Mouse (Mus musculus): ENCODE measurements around the gene Cebpzos. TPM values are rescaled to one million over a fixed set of nuclear protein-coding genes. Genes with fewer than 3 reads are reported as not detected.

Gene Cebpzos
- polyA plus RNA-seq, 1 experiment, result 25.3 TPM

- TF ChIP-seq USF1 (IDR thresholded peaks at IDR 0.05; ENCODE audit: low read depth) (no peak), MYOG (IDR thresholded peaks at IDR 0.05; ENCODE audit: control insufficient read depth in 1 of 3, insufficient read depth in 1 of 3, insufficient read length in 2 of 3, low read depth in 2 of 3) (no peak), TCF12 (IDR thresholded peaks at IDR 0.05; ENCODE audit: insufficient read depth, poor library complexity, severe bottlenecking) (no peak), POLR2A (IDR thresholded peaks at IDR 0.05; ENCODE audit: insufficient read length, low read depth) (no peak), CEBPB (IDR thresholded peaks at IDR 0.05; ENCODE audit: insufficient read depth, poor library complexity, severe bottlenecking) (no peak), TCF3 (IDR thresholded peaks at IDR 0.05; ENCODE audit: insufficient read length, low read depth) (no peak), POLR2AphosphoS2 (IDR thresholded peaks at IDR 0.05; ENCODE audit: insufficient read length, low read depth) (no peak)
- H3K27me3 ChIP-seq (ENCODE audit: control insufficient read depth, insufficient read depth, insufficient read length), result no peaks in the 10 kb centered on the region
- H3K4me2 ChIP-seq (ENCODE audit: low read depth), result peak overlapping the region; percentile 92
- H3K4me3 ChIP-seq, result peak overlapping the region; percentile 98
- peaks cover 16% of the 10 kb centered on the region for H3K36me3 ChIP-seq (ENCODE audit: control insufficient read depth, insufficient read depth)
- peaks cover 30% of the 10 kb centered on the region for H3K79me2 ChIP-seq (ENCODE audit: control insufficient read depth, insufficient read depth)
- no peak overlapping the region for H3ac ChIP-seq (ENCODE audit: control insufficient read depth, insufficient read length)
Measured at GRCm38 (mm10) chr17:78935857-78936256, 19.6 kb downstream of the Cebpzos start.

- Histone ChIP-seq H3K79me2 (ENCODE audit: control insufficient read depth, insufficient read depth) (peaks cover 30% of the 10 kb centered on the region), H3K4me2 (ENCODE audit: low read depth) (peak within 1 kb of the TSS; percentile 92), H3ac (ENCODE audit: control insufficient read depth, insufficient read length) (peak within 1 kb of the TSS; percentile 8), H3K27me3 (ENCODE audit: control insufficient read depth, insufficient read depth, insufficient read length) (no peaks in the 10 kb centered on the region), H3K4me3 (peak within 1 kb of the TSS; percentile 98), H3K36me3 (ENCODE audit: control insufficient read depth, insufficient read depth) (peaks cover 12% of the 10 kb centered on the region)
- peak; percentile 89 for TF ChIP-seq POLR2AphosphoS2 (IDR thresholded peaks at IDR 0.05; ENCODE audit: insufficient read length, low read depth)
- TF ChIP-seq MYOG (IDR thresholded peaks at IDR 0.05; ENCODE audit: control insufficient read depth in 1 of 3, insufficient read depth in 1 of 3, insufficient read length in 2 of 3, low read depth in 2 of 3), result peak in 1 of 3 experiments; percentile 59
- peak in 1 of 3 experiments; percentile 21 for TF ChIP-seq MYOD1 (IDR thresholded peaks at IDR 0.05; ENCODE audit: control insufficient read depth in 1 of 3, insufficient read length in 2 of 3, low read depth in 2 of 3)
- no peak for TF ChIP-seq TCF3 (IDR thresholded peaks at IDR 0.05; ENCODE audit: insufficient read length, low read depth)
- no peak for TF ChIP-seq CEBPB (IDR thresholded peaks at IDR 0.05; ENCODE audit: insufficient read depth, poor library complexity, severe bottlenecking)
- peak; percentile 92 for TF ChIP-seq POLR2A (IDR thresholded peaks at IDR 0.05; ENCODE audit: insufficient read length, low read depth)
- TF ChIP-seq USF1 (IDR thresholded peaks at IDR 0.05; ENCODE audit: low read depth), result peak; percentile 30
Measured at GRCm38 (mm10) chr17:78936466-78937228, 20.3 kb downstream of the Cebpzos start, which contains the start of the genes Cebpz and Ndufaf7. Cebpz (minus strand) TSS chr17:78937066. Ndufaf7 (plus strand) TSS chr17:78937136.

GRCm38 (mm10) chr17:78937229-78937853, 21.0 kb downstream of the Cebpzos start:
- H3K79me2 ChIP-seq (ENCODE audit: control insufficient read depth, insufficient read depth), result peaks cover 30% of the 10 kb centered on the region
- peaks cover 9% of the 10 kb centered on the region for H3K36me3 ChIP-seq (ENCODE audit: control insufficient read depth, insufficient read depth)
- no peak for TF ChIP-seq USF1 (IDR thresholded peaks at IDR 0.05; ENCODE audit: low read depth)
- peak overlapping the region; percentile 98 for H3K4me3 ChIP-seq
- peak overlapping the region; percentile 8 for H3ac ChIP-seq (ENCODE audit: control insufficient read depth, insufficient read length)
- H3K27me3 ChIP-seq (ENCODE audit: control insufficient read depth, insufficient read depth, insufficient read length), result no peaks in the 10 kb centered on the region
- peak overlapping the region; percentile 87 for H3K4me2 ChIP-seq (ENCODE audit: low read depth)

- Histone ChIP-seq H3K27me3 (ENCODE audit: control insufficient read depth, insufficient read depth, insufficient read length) (no peaks in the 10 kb centered on the region), H3K36me3 (ENCODE audit: control insufficient read depth, insufficient read depth) (peaks cover 9% of the 10 kb centered on the region), H3K79me2 (ENCODE audit: control insufficient read depth, insufficient read depth) (peaks cover 26% of the 10 kb centered on the region), H3K4me2 (ENCODE audit: low read depth) (no peak overlapping the region), H3ac (ENCODE audit: control insufficient read depth, insufficient read length) (no peak overlapping the region), H3K4me3 (no peak overlapping the region)
- TF ChIP-seq MYOD1 (IDR thresholded peaks at IDR 0.05; ENCODE audit: control insufficient read depth in 1 of 3, insufficient read length in 2 of 3, low read depth in 2 of 3), result no peak
- TF ChIP-seq CEBPB (IDR thresholded peaks at IDR 0.05; ENCODE audit: insufficient read depth, poor library complexity, severe bottlenecking), result no peak
- TF ChIP-seq POLR2AphosphoS2 (IDR thresholded peaks at IDR 0.05; ENCODE audit: insufficient read length, low read depth), result no peak
- no peak for TF ChIP-seq USF1 (IDR thresholded peaks at IDR 0.05; ENCODE audit: low read depth)
- no peak for TF ChIP-seq MAX (IDR thresholded peaks at IDR 0.05; ENCODE audit: low read depth)
- TF ChIP-seq SRF (IDR thresholded peaks at IDR 0.05; ENCODE audit: control insufficient read depth, insufficient read length, low read depth), result no peak
- TF ChIP-seq REST (IDR thresholded peaks at IDR 0.05; ENCODE audit: insufficient read depth, insufficient read length), result no peak
- TF ChIP-seq POLR2A (IDR thresholded peaks at IDR 0.05; ENCODE audit: insufficient read length, low read depth), result no peak
- TF ChIP-seq MYOG (IDR thresholded peaks at IDR 0.05; ENCODE audit: control insufficient read depth in 1 of 3, insufficient read depth in 1 of 3, insufficient read length in 2 of 3, low read depth in 2 of 3), result no peak
- TF ChIP-seq E2F4 (IDR thresholded peaks at IDR 0.05; ENCODE audit: insufficient read depth), result no peak
- TF ChIP-seq TCF3 (IDR thresholded peaks at IDR 0.05; ENCODE audit: insufficient read length, low read depth), result no peak
- TF ChIP-seq TCF12 (IDR thresholded peaks at IDR 0.05; ENCODE audit: insufficient read depth, poor library complexity, severe bottlenecking), result no peak
Measured at GRCm38 (mm10) chr17:78938927-78939326, 22.6 kb downstream of the Cebpzos start.

GRCm38 (mm10) chr17:78942579-78942978, 26.3 kb downstream of the Cebpzos start:
- Histone ChIP-seq H3K79me2 (ENCODE audit: control insufficient read depth, insufficient read depth) (no peaks in the 10 kb centered on the region), H3K4me2 (ENCODE audit: low read depth) (no peak overlapping the region), H3K36me3 (ENCODE audit: control insufficient read depth, insufficient read depth) (peaks cover 3% of the 10 kb centered on the region), H3K27me3 (ENCODE audit: control insufficient read depth, insufficient read depth, insufficient read length) (no peaks in the 10 kb centered on the region), H3ac (ENCODE audit: control insufficient read depth, insufficient read length) (no peak overlapping the region), H3K4me3 (no peak overlapping the region)
- TF ChIP-seq USF1 (IDR thresholded peaks at IDR 0.05; ENCODE audit: low read depth), result no peak
- no peak for TF ChIP-seq SRF (IDR thresholded peaks at IDR 0.05; ENCODE audit: control insufficient read depth, insufficient read length, low read depth)
- no peak for TF ChIP-seq MYOD1 (IDR thresholded peaks at IDR 0.05; ENCODE audit: control insufficient read depth in 1 of 3, insufficient read length in 2 of 3, low read depth in 2 of 3)
- no peak for TF ChIP-seq REST (IDR thresholded peaks at IDR 0.05; ENCODE audit: insufficient read depth, insufficient read length)
- TF ChIP-seq TCF12 (IDR thresholded peaks at IDR 0.05; ENCODE audit: insufficient read depth, poor library complexity, severe bottlenecking), result no peak
- TF ChIP-seq POLR2A (IDR thresholded peaks at IDR 0.05; ENCODE audit: insufficient read length, low read depth), result no peak
- no peak for TF ChIP-seq E2F4 (IDR thresholded peaks at IDR 0.05; ENCODE audit: insufficient read depth)
- TF ChIP-seq MYOG (IDR thresholded peaks at IDR 0.05; ENCODE audit: control insufficient read depth in 1 of 3, insufficient read depth in 1 of 3, insufficient read length in 2 of 3, low read depth in 2 of 3), result no peak
- TF ChIP-seq MAX (IDR thresholded peaks at IDR 0.05; ENCODE audit: low read depth), result no peak
- TF ChIP-seq POLR2AphosphoS2 (IDR thresholded peaks at IDR 0.05; ENCODE audit: insufficient read length, low read depth), result no peak
- TF ChIP-seq TCF3 (IDR thresholded peaks at IDR 0.05; ENCODE audit: insufficient read length, low read depth), result no peak
- TF ChIP-seq CEBPB (IDR thresholded peaks at IDR 0.05; ENCODE audit: insufficient read depth, poor library complexity, severe bottlenecking), result no peak
